Mouse (Mus musculus) thymus, postnatal 10 days (tissue): Measurements from ENCODE around the gene Rtraf.
A peak's percentile ranks its signal among the peaks of the same experiment; 100 is the strongest.

Source experiments
- DNase-seq, 2 experiments: peaks; one replicate each; pipeline ENCODE4 v3.0.0; 2021; ENCODE audit warnings: low spot score in 2 of 2

The Rtraf gene

GRCm38 (mm10) chr14:19800485-19800884, 23.1 kb downstream of the Rtraf start:
- DNase-seq: no peak

- no peak for DNase-seq
These were observed 26.9 kb downstream of the Rtraf start for GRCm38 (mm10) chr14:19796541-19797304.

GRCm38 (mm10) chr14:19794881-19795280, 28.7 kb downstream of the Rtraf start:
- DNase-seq: no peak

- no peak for DNase-seq
These were observed 35.2 kb downstream of the Rtraf start for GRCm38 (mm10) chr14:19788443-19788842.

- no peak for DNase-seq
These were observed 37.6 kb downstream of the Rtraf start for GRCm38 (mm10) chr14:19785797-19786588.

GRCm38 (mm10) chr14:19777945-19778344, 45.7 kb downstream of the Rtraf start:
- no peak for DNase-seq

GRCm38 (mm10) chr14:19777365-19777764, 46.3 kb downstream of the Rtraf start:
- no peak for DNase-seq

GRCm38 (mm10) chr14:19776890-19777289, 46.7 kb downstream of the Rtraf start:
- peak in 1 of 2 experiments; percentile 25 for DNase-seq

- DNase-seq: no peak
These were observed 47.4 kb downstream of the Rtraf start for GRCm38 (mm10) chr14:19776179-19776578.

GRCm38 (mm10) chr14:19775491-19775890, 48.1 kb downstream of the Rtraf start:
- DNase-seq: no peak

GRCm38 (mm10) chr14:19774036-19774628, 49.5 kb downstream of the Rtraf start:
- no peak for DNase-seq

- no peak for DNase-seq
These were observed 52.5 kb downstream of the Rtraf start for GRCm38 (mm10) chr14:19771173-19771572.

GRCm38 (mm10) chr14:19769441-19770200, 54.0 kb downstream of the Rtraf start:
- no peak for DNase-seq

GRCm38 (mm10) chr14:19768648-19769047, 55.0 kb downstream of the Rtraf start:
- no peak for DNase-seq

- no peak for DNase-seq
These were observed 57.3 kb downstream of the Rtraf start for GRCm38 (mm10) chr14:19766380-19766649.

- DNase-seq: no peak
These were observed 57.9 kb downstream of the Rtraf start for GRCm38 (mm10) chr14:19765539-19766379.

- DNase-seq: no peak
These were observed 59.3 kb downstream of the Rtraf start for GRCm38 (mm10) chr14:19764331-19764730.

- no peak for DNase-seq
These were observed 60.1 kb downstream of the Rtraf start for GRCm38 (mm10) chr14:19763527-19763926.

GRCm38 (mm10) chr14:19762014-19762413, 61.6 kb downstream of the Rtraf start:
- no peak for DNase-seq
